In genomic region chr13:100785806-100786413, GRCm38 (mm10) we compare ENCODE assay signal across 8 mouse cellular contexts. TPM values are rescaled to one million over a fixed set of nuclear protein-coding genes. Genes with fewer than 3 reads are reported as not detected.
DNase-seq lines count a peak whose midpoint lies in the region; ATAC-seq lines count a peak whose summit lies in the region.

No protein-coding gene starts in this region.

- H3K4me3 ChIP-seq in midbrain, embryonic 14.5 days (replicated peaks; ENCODE audit: low read depth, low read length), result peak overlapping the region; percentile 61

- H3K4me1 ChIP-seq in midbrain, embryonic 14.5 days (ENCODE audit: control insufficient read depth, insufficient read depth, low read length), result peaks cover 8% of the 10 kb centered on the region; the same call in 1 of the 2 replicates

- H3K27ac ChIP-seq in midbrain, embryonic 14.5 days (replicated peaks; ENCODE audit: low read depth, low read length), result no peak overlapping the region

- 0 out of 2 replicates have a peak, but pooled peaks have one; percentile 41 for ATAC-seq in cerebellum, adult (ENCODE audit: insufficient number of reproducible peaks, low FRiP score, low TSS enrichment)
- peak; percentile 38 for ATAC-seq in midbrain, embryonic 14.5 days (ENCODE audit: low FRiP score, low TSS enrichment)

- no peaks in the 10 kb centered on the region for H3K9me3 ChIP-seq in midbrain, embryonic 14.5 days (ENCODE audit: control insufficient read depth, low read length)

- peak overlapping the region; percentile 98 for H3K4me2 ChIP-seq in midbrain, embryonic 14.5 days (ENCODE audit: low read length)

- peak overlapping the region; percentile 48 for H3K9ac ChIP-seq in midbrain, embryonic 14.5 days (replicated peaks; ENCODE audit: low read length)

- no peak for DNase-seq in cerebellum, postnatal 36 days
- peak; percentile 56 for DNase-seq in 416B (ENCODE audit: low read depth)
- peak; percentile 65 for DNase-seq in embryo, embryonic 9.5 days (ENCODE audit: extremely low spot score)
- peak; percentile 66 for DNase-seq in induced T-regulatory cell, adult 2 months (ENCODE audit: low read depth)
- no peak for DNase-seq in midbrain, embryonic 14.5 days
- DNase-seq in right cerebral cortex, adult 2 months (ENCODE audit: low spot score in 2 of 2), result no peak
- no peak for DNase-seq in layer of hippocampus, postnatal 14 days (ENCODE audit: low spot score in 2 of 2)

- no peaks in the 10 kb centered on the region for H3K27me3 ChIP-seq in midbrain, embryonic 14.5 days (ENCODE audit: control insufficient read depth, insufficient read depth, low read length)

- WGBS in midbrain, embryonic 14.5 days, result under 1% methylated on average over 30 of the region's 30 CpGs

- H3K36me3 ChIP-seq in midbrain, embryonic 14.5 days (ENCODE audit: control insufficient read depth, insufficient read depth, low read length), result no peaks in the 10 kb centered on the region

RNA-seq across cellular contexts. Expression of gene Ccnb1, which starts 0.5 kb away (rescaled TPM):
- 31.0 and 69.9 TPM in 2 replicates for polyA plus RNA-seq in midbrain, embryonic 14.5 days (2014; fragmentation: Nextera tagmentation; extraction: Ambion mirVana)
- 1 to 10 TPM; 3.5 to 3.6 TPM for total RNA-seq in layer of hippocampus, postnatal 14 days (2021)

RNA-seq across cellular contexts. Expression of gene Cenph, which starts 10.2 kb away (rescaled TPM):
- 5.1 and 8.3 TPM in 2 replicates for polyA plus RNA-seq in midbrain, embryonic 14.5 days (2014; fragmentation: Nextera tagmentation; extraction: Ambion mirVana)
- total RNA-seq in layer of hippocampus, postnatal 14 days (2021), result 1 to 10 TPM in 1 of 2 experiments, under 1 TPM in 1; 0.81 to 1.3 TPM

RNA-seq across cellular contexts. Expression of gene Mrps36, which starts 41.5 kb away (rescaled TPM):
- polyA plus RNA-seq in midbrain, embryonic 14.5 days (2014; fragmentation: Nextera tagmentation; extraction: Ambion mirVana), result 132 and 142 TPM in 2 replicates
- 10 to 100 TPM; 49.0 to 58.9 TPM for total RNA-seq in layer of hippocampus, postnatal 14 days (2021)

RNA-seq across cellular contexts. Expression of gene Slc30a5, which starts 47.3 kb away (rescaled TPM):
- 29.0 and 38.7 TPM in 2 replicates for polyA plus RNA-seq in midbrain, embryonic 14.5 days (2014; fragmentation: Nextera tagmentation; extraction: Ambion mirVana)
- 10 to 100 TPM; 35.3 to 37.4 TPM for total RNA-seq in layer of hippocampus, postnatal 14 days (2021)

RNA-seq across cellular contexts. Expression of gene Cdk7, which starts 55.2 kb away (rescaled TPM):
- 43.2 and 46.0 TPM in 2 replicates for polyA plus RNA-seq in midbrain, embryonic 14.5 days (2014; fragmentation: Nextera tagmentation; extraction: Ambion mirVana)
- total RNA-seq in layer of hippocampus, postnatal 14 days (2021), result 10 to 100 TPM; 35.7 to 37.0 TPM

Comparison
In these comparisons a context has a peak if more than half of its experiments do, and no peak if none do; other contexts are left out.
1. DNase-seq: peak in 416B (single experiment), embryo, embryonic 9.5 days (single experiment) and induced T-regulatory cell, adult 2 months (single experiment); none in cerebellum, postnatal 36 days (0 of 2), midbrain, embryonic 14.5 days (single experiment), right cerebral cortex, adult 2 months (0 of 2) and layer of hippocampus, postnatal 14 days (0 of 2).